Mouse (Mus musculus): Measurements from ENCODE around the gene Fndc3b. TPM values are rescaled to one million over a fixed set of nuclear protein-coding genes. Genes with fewer than 3 reads are reported as not detected.
A peak's percentile ranks its signal among the peaks of the same experiment; 100 is the strongest.

Fndc3b gene
- polyA plus RNA-seq, 1 experiment from 2014 or later, result 28.0 TPM

- Histone ChIP-seq H3K4me1 (peaks cover 51% of the 10 kb centered on the region), H3K4me2 (replicated peaks) (no peak overlapping the region), H3K9ac (no peak overlapping the region), H3K36me3 (no peaks in the 10 kb centered on the region), H3K4me3 (no peak overlapping the region), H3K27me3 (no peaks in the 10 kb centered on the region), H3K9me3 (no peaks in the 10 kb centered on the region), H3K27ac (peak overlapping the region; percentile 65; the same call in 1 of the 2 replicates)
- ATAC-seq (ENCODE audit: insufficient number of reproducible peaks, insufficient read depth, low FRiP score, low TSS enrichment), result no peak
- WGBS, result 25% methylated on average over 13 of the region's 13 CpGs
These were observed 107.0 kb downstream of the Fndc3b start for GRCm38 (mm10) chr3:27603905-27604620.

- H3K4me3 ChIP-seq, result no peak overlapping the region
- no peak overlapping the region for H3K27ac ChIP-seq
- no peak overlapping the region for H3K9ac ChIP-seq
- peaks cover 28% of the 10 kb centered on the region for H3K4me1 ChIP-seq
- WGBS, result 47% methylated on average over 7 of the region's 7 CpGs
- H3K4me2 ChIP-seq (replicated peaks), result no peak overlapping the region
- H3K36me3 ChIP-seq, result no peaks in the 10 kb centered on the region
- ATAC-seq (ENCODE audit: insufficient number of reproducible peaks, insufficient read depth, low FRiP score, low TSS enrichment), result no peak
- H3K27me3 ChIP-seq, result no peaks in the 10 kb centered on the region
- no peaks in the 10 kb centered on the region for H3K9me3 ChIP-seq
These were observed 110.5 kb downstream of the Fndc3b start for GRCm38 (mm10) chr3:27600645-27601044.

- Histone ChIP-seq H3K27ac (no peak overlapping the region), H3K4me3 (no peak overlapping the region), H3K9me3 (no peaks in the 10 kb centered on the region), H3K27me3 (no peaks in the 10 kb centered on the region), H3K4me2 (replicated peaks) (no peak overlapping the region), H3K4me1 (peaks cover 25% of the 10 kb centered on the region), H3K36me3 (no peaks in the 10 kb centered on the region), H3K9ac (no peak overlapping the region)
- 79% methylated on average over 4 of the region's 4 CpGs for WGBS
- no peak for ATAC-seq (ENCODE audit: insufficient number of reproducible peaks, insufficient read depth, low FRiP score, low TSS enrichment)
These were observed 110.9 kb downstream of the Fndc3b start for GRCm38 (mm10) chr3:27600197-27600596.

- Histone ChIP-seq H3K27ac (no peak overlapping the region), H3K27me3 (no peaks in the 10 kb centered on the region), H3K4me3 (no peak overlapping the region), H3K9me3 (no peaks in the 10 kb centered on the region), H3K4me1 (peaks cover 13% of the 10 kb centered on the region), H3K4me2 (replicated peaks) (no peak overlapping the region), H3K9ac (no peak overlapping the region), H3K36me3 (no peaks in the 10 kb centered on the region)
- ATAC-seq (ENCODE audit: insufficient number of reproducible peaks, insufficient read depth, low FRiP score, low TSS enrichment), result no peak
- WGBS, result 86% methylated on average over 11 of the region's 11 CpGs
These were observed 112.4 kb downstream of the Fndc3b start for GRCm38 (mm10) chr3:27598437-27599382.

- Histone ChIP-seq H3K4me1 (no peaks in the 10 kb centered on the region), H3K27me3 (no peaks in the 10 kb centered on the region), H3K36me3 (no peaks in the 10 kb centered on the region), H3K9me3 (no peaks in the 10 kb centered on the region), H3K4me2 (replicated peaks) (no peak overlapping the region), H3K4me3 (no peak overlapping the region), H3K9ac (no peak overlapping the region), H3K27ac (no peak overlapping the region)
- WGBS, result 80% methylated on average over 7 of the region's 7 CpGs
- no peak for ATAC-seq (ENCODE audit: insufficient number of reproducible peaks, insufficient read depth, low FRiP score, low TSS enrichment)
These were observed 117.5 kb downstream of the Fndc3b start for GRCm38 (mm10) chr3:27593485-27594138.

- Histone ChIP-seq H3K4me3 (no peak overlapping the region), H3K4me2 (replicated peaks) (no peak overlapping the region), H3K4me1 (no peaks in the 10 kb centered on the region), H3K9me3 (no peaks in the 10 kb centered on the region), H3K27ac (no peak overlapping the region), H3K27me3 (no peaks in the 10 kb centered on the region), H3K9ac (no peak overlapping the region), H3K36me3 (no peaks in the 10 kb centered on the region)
- 87% methylated on average over 11 of the region's 11 CpGs for WGBS
- ATAC-seq (ENCODE audit: insufficient number of reproducible peaks, insufficient read depth, low FRiP score, low TSS enrichment), result no peak
These were observed 118.2 kb downstream of the Fndc3b start for GRCm38 (mm10) chr3:27592728-27593484.

GRCm38 (mm10) chr3:27590823-27591222 is 120.3 kb downstream of the Fndc3b start:
- Histone ChIP-seq H3K9ac (no peak overlapping the region), H3K27ac (no peak overlapping the region), H3K27me3 (no peaks in the 10 kb centered on the region), H3K36me3 (no peaks in the 10 kb centered on the region), H3K4me3 (no peak overlapping the region), H3K4me1 (no peaks in the 10 kb centered on the region), H3K9me3 (no peaks in the 10 kb centered on the region), H3K4me2 (replicated peaks) (no peak overlapping the region)
- WGBS, result 81% methylated on average over 11 of the region's 11 CpGs
- no peak for ATAC-seq (ENCODE audit: insufficient number of reproducible peaks, insufficient read depth, low FRiP score, low TSS enrichment)

DNA sequence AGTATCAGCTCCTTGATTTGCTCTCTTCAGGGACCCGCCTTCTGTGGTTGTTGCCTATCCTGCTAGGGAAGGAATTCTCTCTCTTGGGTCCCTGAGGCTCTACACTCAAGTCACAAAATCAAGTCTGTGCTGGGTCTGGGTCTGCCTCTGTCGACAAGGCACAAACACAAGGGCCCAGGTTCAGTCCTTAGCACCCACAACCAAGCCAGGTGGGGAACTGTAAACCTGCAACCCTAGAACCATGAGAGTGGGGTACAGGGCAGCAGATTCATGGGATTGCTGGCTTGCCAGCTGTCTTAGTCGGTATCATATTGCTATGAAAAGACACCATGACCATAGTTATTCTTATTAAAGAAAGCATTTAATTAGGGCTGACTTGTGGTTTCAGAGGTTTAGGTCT is 121.8 kb downstream of the Fndc3b start:
- no peaks in the 10 kb centered on the region for H3K27me3 ChIP-seq
- H3K27ac ChIP-seq, result no peak overlapping the region
- 90% methylated on average over 3 of the region's 3 CpGs for WGBS
- H3K36me3 ChIP-seq, result no peaks in the 10 kb centered on the region
- H3K4me3 ChIP-seq, result no peak overlapping the region
- H3K4me2 ChIP-seq (replicated peaks), result no peak overlapping the region
- no peaks in the 10 kb centered on the region for H3K9me3 ChIP-seq
- ATAC-seq (ENCODE audit: insufficient number of reproducible peaks, insufficient read depth, low FRiP score, low TSS enrichment), result no peak
- H3K4me1 ChIP-seq, result peaks cover 10% of the 10 kb centered on the region; the same call in 1 of the 2 replicates
- H3K9ac ChIP-seq, result no peak overlapping the region

DNA sequence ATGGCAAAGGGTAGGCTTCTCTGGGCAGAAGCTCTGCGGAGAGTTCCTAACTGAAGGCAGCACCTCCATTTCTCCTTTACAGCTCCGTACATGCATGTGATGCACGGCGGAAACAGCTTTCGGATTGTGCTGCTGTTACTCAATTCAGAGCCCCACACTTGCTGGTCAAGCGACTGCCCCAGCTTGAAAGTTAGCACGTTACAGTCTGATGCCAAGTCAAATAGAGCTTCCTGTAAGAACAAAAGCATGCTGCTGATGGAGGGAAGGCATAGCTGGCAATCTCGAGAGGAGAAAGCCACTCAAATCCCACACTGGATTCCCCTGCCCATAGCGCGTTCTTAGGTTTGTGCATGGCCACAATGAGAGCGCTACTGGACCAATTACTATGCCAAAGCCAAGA is 122.5 kb downstream of the Fndc3b start:
- Histone ChIP-seq H3K4me2 (replicated peaks) (no peak overlapping the region), H3K4me3 (no peak overlapping the region), H3K9ac (no peak overlapping the region), H3K27ac (no peak overlapping the region), H3K36me3 (no peaks in the 10 kb centered on the region), H3K27me3 (no peaks in the 10 kb centered on the region), H3K4me1 (peaks cover 11% of the 10 kb centered on the region; the same call in 1 of the 2 replicates), H3K9me3 (no peaks in the 10 kb centered on the region)
- WGBS, result 92% methylated on average over 11 of the region's 11 CpGs
- ATAC-seq (ENCODE audit: insufficient number of reproducible peaks, insufficient read depth, low FRiP score, low TSS enrichment), result no peak

DNA sequence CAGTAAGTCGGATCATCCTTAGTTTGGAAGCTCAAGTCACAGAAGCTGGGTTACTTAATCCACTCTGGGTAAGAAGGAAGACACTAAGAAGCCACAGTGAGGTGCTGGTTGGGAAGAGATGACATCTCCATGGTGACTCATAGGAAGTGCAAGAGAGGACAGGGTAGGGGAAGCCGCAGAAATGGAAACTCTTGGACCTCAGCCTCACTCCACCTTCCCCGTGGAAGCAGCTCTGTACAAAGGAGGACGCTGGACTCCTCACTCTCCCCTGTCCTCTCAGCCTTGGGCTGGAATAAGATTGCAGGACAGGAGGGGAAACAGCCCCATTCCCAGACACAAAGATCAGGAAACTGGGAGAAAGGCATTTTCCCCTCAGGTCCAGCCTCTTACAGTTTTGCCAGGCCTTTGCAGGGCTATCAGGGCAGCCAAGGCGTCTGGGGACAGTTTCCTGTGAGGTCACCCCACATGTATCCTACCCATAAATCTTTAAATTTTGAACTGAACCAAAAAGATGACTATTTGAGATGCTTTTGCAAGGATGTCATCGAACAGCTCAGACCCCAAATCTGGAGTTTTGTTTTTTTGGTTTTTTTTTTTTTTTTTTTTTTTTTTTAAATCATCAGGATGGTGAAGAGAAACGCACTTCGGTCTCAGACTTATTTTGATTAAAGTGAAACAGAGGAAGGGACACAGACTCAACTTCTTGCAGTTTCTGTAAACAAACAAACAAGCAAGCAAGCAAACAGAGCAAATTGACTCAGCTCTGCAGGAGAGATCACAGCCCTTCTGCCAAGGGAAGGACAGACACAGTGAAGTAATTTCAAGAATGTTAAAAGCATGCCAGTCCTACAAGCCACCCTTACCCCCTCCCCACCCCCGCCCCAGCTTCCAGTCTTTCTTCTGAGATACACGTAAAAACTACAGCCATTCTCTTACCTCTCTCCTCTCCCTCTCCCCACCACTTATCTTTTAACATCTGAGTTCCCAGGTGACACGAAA is 126.2 kb downstream of the Fndc3b start:
- no peaks in the 10 kb centered on the region for H3K27me3 ChIP-seq
- 44% methylated on average over 11 of the region's 11 CpGs for WGBS

More for the DNA sequence above, 126.2 kb downstream of the Fndc3b start:
- Histone ChIP-seq H3K36me3 (no peaks in the 10 kb centered on the region), H3K9me3 (no peaks in the 10 kb centered on the region), H3K4me3 (no peak overlapping the region), H3K4me1 (peaks cover 24% of the 10 kb centered on the region), H3K27ac (0 out of 2 replicates have a peak overlapping the region, but pooled peaks have one; percentile 46), H3K4me2 (replicated peaks) (no peak overlapping the region), H3K9ac (no peak overlapping the region)
- ATAC-seq (ENCODE audit: insufficient number of reproducible peaks, insufficient read depth, low FRiP score, low TSS enrichment), result no peak
